Mouse (Mus musculus) cerebellum, adult 9-10 months (tissue): ENCODE data around the gene Ngrn.

ENCODE experiments used
- DNase-seq: peaks from one replicate; pipeline ENCODE4 v3.0.0; 2022

Gene Ngrn

DNA sequence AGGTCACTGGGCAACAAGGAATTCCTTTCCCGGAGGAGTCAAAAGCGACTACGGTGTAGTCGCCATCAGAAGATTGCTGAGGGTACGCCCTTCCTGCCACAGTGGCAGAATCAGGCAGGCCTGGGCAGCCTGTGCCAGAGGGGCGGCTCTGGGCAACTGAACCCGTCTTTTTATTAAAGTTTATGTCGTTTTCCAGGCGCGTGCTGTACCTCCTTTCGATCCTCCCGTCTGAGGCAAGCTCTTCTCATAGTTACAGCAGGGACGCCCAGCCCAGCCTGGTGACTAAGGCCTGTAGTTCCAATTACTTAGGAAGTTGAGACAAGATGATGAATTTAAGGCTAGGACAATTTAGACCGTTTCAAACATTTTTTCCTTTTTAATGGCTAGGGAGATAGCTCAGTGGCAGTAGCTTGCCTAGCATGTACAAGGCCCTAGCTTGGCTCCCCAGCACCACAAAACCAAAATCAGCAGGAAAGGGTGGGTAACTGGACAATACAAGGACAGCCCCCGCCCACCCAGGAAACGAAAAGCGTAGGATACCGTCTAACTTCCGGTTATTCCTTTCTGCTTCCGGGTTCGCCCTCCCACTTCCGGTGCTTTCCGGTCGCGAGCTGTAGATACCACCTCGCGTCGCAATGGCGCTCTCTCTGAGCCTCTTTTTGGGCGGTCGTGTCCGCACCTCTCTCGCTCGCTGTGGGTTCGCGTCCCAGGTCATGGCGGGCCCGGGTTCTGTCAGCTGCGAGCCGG is at the start of gene Ngrn:
Ngrn (plus strand) TSS at position 591 of the 747 bp plus-strand sequence.
- DNase-seq = peak; percentile 84

DNA sequence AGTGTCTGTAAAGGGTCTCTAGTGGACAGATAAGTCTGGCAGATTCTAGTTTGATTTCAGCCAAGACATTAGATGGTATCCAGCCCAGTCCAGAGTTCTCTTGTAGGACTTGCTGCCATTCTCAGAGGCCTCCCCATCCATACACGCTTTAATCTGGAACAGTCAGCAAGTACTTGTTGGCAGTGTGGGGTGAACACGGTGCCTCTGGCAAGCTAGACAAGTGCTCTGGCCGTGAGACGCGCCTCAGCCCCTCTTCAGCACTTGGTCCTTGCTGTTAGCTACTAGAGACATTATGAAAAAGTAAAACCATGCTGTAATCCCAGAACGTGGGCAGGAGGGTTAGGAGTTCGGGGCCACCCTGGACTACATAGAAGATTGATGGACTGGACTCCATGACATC is 47.4 kb upstream of the Ngrn start:
- DNase-seq = no peak

DNA sequence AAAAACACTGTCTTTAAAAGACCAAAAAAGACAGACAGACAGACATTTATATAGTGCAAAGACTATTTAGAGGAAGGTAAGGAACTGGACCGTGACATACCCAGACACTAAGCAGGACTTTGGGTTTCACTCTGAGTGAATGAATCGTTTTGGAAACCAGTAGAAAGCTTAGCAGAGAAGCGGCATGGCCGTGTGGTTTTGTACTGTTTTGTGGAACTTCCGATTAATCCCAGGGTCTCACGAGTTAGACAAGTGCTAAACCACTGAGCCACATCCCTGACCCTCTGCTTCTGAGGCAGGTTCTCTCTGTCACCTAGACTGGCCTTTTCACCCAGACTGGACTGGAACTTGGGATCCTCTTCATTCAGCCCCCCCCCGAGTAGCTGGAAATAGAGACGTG is 46.6 kb upstream of the Ngrn start:
- no peak for DNase-seq

GRCm38 (mm10) chr7:80215398-80215797 is 45.6 kb upstream of the Ngrn start:
- peak; percentile 80 for DNase-seq

- DNase-seq = no peak
Observed at GRCm38 (mm10) chr7:80216566-80216965, 44.4 kb upstream of the Ngrn start.

GRCm38 (mm10) chr7:80218666-80219065 is 42.3 kb upstream of the Ngrn start:
- no peak for DNase-seq

DNA sequence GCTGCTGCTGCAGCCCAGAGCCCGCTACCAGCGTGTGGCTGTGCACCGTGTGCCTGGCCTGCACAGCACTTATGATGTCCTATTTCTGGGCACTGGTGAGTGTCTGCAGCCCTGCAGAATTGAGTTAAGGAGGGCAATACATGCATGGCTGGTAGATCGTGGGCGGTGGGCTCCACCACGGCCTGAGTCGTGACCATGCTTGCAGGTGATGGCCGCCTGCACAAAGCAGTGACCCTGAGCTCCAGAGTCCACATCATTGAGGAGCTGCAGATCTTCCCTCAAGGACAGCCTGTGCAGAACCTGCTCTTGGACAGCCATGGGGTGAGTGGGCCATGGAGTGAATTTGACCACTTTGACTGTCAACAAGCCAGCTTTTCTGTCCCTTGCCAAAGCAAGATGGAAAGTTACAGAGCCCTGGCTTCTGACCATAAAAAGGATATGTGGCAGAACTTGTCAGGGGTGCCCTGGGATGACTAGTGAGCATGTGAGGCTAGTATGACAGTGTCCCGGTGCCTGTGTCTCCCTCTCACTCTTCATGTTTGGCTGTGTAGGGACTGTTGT is 40.7 kb upstream of the Ngrn start:
- no peak for DNase-seq

DNA sequence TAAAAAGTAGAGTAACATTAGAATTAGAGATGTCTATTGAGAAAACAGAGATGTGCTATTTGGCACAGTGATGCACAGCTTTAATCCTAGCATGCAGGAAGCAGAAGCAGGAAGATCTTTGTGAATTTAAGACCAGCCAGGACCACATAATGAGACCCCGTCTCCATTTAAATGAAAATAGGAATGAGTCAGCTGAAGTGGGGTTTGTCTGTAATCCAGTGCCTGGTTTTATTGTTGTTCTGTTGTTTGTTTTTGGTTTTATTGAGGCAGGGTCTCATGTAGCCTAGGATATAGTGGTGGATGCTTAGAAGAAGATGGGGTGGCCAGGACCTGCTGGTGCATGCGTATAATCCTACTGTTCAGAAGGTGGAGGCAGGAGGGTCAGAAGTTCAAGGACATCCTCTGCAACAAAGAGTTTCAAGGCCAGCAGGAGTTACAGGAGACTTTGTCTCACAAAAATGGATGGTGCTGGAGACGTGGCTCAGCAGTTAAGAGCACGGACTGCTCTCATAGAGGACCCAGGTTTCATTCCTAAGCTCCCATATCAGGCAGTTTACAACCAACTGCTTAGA is 39.8 kb upstream of the Ngrn start:
- DNase-seq = no peak

DNA sequence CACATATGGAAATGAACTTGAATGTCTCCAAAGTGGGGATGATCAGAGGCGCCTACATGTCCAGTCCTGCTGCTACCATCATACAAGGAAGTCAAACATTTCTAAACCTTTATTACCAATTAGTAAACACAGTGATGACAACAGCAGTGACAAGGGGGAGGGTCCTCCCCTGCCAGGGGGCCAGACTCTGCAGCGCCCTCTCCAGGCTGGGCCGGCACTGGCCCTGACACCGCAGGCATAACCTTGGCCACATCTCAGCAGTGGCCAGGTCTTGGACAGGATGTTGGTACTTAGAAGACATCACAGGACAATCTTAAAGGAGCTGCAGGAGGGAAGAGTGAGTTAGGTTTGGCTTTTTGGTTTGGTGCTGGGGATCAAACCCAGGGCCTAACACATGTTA is 34.0 kb upstream of the Ngrn start:
- no peak for DNase-seq

DNA sequence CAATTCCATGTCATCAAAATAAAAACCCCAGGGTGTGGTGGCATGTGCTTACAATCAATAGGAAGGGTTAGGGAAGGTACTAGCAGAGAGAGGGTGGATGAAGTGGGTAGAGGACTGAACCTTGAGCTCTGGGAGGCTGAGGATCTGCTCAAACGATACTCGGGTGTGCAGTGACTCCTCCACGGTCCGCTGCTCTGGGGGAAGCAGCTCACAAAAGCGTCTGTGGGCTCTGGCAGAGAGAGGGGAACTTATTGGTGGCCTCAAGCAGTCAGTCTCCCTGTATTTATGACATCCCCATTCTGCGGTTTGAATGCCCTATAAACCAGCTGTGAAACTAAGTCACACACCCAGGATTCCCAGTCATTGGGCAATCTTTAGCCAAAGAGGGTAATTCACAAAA is 30.8 kb upstream of the Ngrn start:
- no peak for DNase-seq

DNA sequence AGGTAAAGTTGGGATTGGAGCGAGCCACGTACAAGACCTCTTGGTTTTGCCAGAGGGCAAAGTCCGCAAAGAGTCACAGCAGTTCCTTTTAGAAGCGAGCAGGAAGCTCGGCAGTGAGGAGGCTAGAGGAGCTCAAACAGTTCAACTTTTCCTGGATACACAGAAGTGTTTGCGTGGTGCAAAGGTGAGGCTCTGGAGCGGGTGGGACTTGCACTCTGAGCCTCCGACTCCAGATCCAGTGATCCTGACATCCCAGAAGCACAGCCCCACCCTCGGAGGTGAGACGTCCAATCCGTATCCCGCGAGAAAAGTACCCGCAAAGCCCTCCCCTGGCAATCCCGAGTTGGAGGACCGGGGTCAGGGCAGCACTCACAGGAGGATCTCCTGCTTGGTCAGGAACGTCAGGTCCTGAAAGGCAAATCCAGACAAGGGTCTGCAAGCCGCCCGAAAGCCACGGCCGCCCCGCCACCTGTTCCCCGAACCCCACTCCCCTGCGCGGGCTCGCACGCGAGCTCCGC is 29.0 kb upstream of the Ngrn start:
- peak; percentile 58 for DNase-seq

DNA sequence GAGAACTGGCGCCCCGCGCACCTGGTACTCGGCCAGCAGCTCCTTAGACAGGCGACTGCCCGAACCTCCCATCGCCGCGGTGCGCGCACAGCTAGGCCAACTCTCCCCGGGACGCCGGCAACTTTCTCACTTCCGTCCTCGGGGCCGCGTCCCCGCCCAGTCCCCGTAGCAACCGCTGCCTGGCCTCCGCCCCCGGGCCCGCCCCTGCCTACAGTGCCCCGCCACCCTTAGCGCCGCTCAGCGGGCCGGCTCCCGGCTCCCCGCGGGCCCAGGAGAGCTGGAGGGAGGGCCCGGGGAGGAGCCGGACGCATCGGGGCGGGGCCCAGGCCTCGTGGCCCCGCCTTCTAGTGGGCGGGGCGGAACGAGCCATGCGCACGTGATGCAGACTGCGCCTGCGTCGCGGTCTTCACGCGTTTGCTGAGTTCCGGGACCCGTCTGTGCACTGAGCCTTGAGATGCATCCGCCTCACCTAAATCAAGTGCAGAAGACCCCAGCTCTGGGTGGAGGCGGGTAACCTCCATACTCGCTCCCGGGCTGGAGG is 28.5 kb upstream of the Ngrn start, which contains the start of the genes Cib1 and Gdpgp1:
Cib1 (minus strand) TSS at position 325 of the 541 bp plus-strand sequence.
Gdpgp1 (plus strand) TSS at position 377 of the 541 bp plus-strand sequence.
- peak; percentile 92 for DNase-seq

GRCm38 (mm10) chr7:80233799-80234198 is 27.2 kb upstream of the Ngrn start:
- DNase-seq = no peak

DNA sequence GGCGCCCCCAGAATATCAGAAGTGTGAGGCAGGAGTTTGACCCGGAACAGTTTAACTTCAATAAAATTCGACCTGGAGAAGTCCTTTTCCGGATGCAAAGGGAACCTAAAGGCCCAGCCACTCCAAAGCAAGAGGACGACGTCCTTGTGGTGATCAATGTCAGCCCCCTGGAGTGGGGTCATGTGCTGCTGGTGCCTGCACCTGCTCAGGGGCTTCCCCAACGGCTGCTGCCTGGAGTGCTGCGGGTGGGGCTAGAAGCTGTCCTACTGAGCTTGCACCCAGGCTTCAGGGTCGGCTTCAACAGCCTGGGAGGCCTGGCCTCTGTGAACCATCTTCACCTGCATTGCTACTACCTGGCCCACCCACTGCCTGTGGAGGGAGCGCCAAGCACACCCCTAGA is 22.5 kb upstream of the Ngrn start:
- no peak for DNase-seq

- DNase-seq = no peak
Observed at GRCm38 (mm10) chr7:80241661-80242060, 19.4 kb upstream of the Ngrn start.

DNA sequence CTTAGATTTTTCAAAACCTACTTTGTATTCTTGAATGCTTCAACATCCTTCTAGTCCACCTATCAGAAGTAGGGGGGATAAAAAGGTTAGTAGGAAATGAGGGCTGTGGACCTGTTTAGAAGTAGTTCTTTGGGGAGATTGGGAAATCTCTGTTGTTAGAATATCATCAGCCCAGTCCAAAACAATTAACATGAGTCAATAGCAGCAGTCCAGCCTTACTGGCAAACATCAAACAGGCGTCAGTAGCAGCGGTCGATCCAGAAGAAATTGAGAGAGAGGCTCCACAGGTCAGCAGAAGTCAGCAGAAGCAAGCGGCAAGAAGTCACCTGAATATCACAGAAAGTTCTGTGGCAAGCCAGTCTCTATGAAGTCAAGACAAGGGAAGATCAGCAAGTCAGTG is 16.2 kb upstream of the Ngrn start:
- DNase-seq = no peak

GRCm38 (mm10) chr7:80246148-80246721 is 14.8 kb upstream of the Ngrn start, which contains the start of gene Ttll13:
Gene Ttll13, plus strand, starts transcription at chr7:80246376.
- DNase-seq = peak; percentile 98

- no peak for DNase-seq
Observed at GRCm38 (mm10) chr7:80246859-80247258, 14.2 kb upstream of the Ngrn start.

GRCm38 (mm10) chr7:80252437-80252836 is 8.6 kb upstream of the Ngrn start:
- no peak for DNase-seq

- no peak for DNase-seq
Observed at GRCm38 (mm10) chr7:80252886-80253285, 8.1 kb upstream of the Ngrn start.

DNA sequence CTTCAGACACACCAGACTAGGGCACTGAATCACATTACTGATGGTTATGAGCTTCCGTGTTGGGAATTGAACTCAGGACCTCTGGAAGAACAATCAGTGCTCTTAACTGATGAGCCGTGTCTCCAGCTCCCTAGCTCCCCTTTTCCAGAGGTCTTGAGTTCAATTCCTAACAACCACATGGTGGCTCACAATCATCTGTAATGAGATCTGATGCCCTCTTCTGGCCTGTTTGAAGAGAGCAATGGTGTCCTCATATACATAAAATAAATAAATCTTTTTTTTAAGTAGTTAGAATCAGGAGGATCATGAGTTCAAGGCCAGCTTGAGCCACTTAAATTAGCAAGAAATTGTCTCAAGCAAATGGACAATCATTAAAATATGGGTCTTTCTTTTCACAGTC is 5.0 kb upstream of the Ngrn start:
- no peak for DNase-seq

- DNase-seq = no peak
Observed at GRCm38 (mm10) chr7:80257706-80258105, 3.3 kb upstream of the Ngrn start.

DNA sequence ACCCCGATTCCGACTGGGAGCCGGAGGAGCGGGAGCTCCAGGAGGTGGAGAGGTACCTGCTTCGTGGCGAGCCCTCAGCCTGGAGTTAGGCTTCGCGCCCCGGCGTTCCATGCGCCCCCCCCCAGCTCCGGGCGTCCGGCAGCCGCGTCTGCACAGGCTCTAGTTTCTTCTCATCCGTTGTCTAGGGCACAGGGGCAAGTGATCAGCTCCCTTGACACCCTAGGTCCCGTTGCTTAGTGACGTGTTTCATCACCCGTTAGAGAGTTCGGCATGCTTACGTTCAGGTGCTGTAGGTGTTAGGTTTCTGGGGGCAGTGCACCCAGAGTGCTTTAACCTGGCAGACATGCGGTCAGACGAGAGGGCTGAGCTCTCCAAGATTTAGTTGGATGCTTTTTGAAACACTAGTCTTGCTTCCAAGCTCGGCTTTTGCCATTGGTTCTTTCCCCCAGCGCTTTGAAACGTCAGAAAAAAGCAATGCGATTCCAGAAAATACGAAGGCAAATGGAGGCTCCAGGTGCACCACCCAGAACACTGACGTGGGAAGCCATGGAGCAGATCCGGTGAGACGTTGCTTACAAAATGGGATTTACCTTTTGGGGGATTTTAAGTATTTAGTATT is 466 bp downstream of the Ngrn start:
- DNase-seq = no peak
